Mouse (Mus musculus) adrenal gland, postnatal 4 days (tissue): Measurements from ENCODE around the gene Pom121l2. TPM values are rescaled to one million over a fixed set of nuclear protein-coding genes. Genes with fewer than 3 reads are reported as not detected.

Experiments used
- DNase-seq, 2 experiments: peaks; one replicate each; pipeline ENCODE4 v3.0.0; 2021 to 2022; ENCODE audit warnings: low spot score in 2 of 2, mixed read lengths in 2 of 2
- total RNA-seq, 2 experiments: library from RNA; stranded (reverse); gene quantifications; 2 replicates each; pipeline ENCODE4 v1.2.3; 2021

Pom121l2 gene
- total RNA-seq, 2 experiments from 2014 or later = not detected

GRCm38 (mm10) chr13:22015479-22016450 is 34.8 kb downstream of the Pom121l2 start:
- DNase-seq = peak; percentile 18 to 49

DNA sequence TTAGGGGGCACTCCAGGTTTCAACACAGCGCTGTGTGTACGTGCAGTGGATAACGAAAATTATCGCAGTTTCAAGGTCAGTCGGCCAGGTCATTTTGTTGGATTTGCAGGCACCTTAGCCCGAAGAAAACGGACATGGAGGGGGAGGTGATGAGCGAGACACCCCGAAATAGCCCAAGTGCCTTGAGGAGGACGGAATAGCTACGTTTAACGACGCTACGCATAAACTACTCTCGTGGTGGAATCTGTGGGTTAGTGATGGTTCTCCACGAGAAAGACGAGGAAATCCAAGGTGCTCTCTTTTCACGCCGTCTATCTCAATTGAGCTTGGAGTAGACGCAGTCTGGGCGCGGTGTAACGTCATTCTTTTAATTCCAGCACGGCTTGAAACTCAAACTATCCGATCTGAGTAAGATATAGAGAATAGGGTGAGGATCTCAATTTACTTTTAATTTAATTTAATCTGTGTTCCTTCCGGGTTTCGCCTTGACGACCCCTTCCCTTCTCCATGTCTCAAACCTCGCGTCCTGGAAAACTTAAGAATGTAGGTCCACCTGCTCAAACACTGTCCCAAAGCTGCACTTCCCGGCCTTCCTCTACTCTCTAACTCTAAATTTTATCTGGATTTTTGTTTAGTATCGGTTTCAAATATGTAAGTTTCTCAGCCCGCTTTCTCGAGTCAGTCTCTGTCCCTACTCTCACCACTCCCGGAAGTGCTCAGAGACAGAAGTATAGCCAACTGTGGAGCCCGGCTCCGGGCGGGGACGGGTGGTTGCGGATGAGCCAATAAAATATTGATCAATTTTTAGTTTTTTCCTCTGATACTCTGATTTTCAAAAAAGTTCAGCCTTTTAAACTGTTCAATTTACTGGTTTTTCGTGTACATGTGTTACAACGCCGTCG is 39.2 kb downstream of the Pom121l2 start:
- no peak for DNase-seq

- peak in 1 of 2 experiments; percentile 21 for DNase-seq
Measured at GRCm38 (mm10) chr13:22020901-22021339, 39.9 kb downstream of the Pom121l2 start.

DNA sequence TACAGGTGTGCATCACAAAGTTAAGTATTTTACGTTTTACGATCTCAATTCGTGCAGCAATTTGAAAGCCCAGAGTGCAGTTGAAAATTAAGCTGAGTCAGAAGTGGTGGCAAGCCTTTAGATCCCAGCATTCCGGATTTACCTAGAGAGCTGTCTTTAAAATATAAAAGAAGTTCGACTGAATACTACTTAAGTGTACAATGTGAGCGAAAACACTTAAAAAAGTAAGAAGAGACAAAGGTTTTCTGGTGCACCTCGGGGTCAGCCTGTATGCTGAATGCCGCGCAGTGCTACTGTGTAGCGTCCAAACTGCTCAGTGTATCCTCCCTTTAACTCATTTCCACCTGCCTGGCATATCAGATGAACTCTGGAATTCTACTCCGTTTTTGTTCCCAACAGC is 40.6 kb downstream of the Pom121l2 start:
- no peak for DNase-seq

GRCm38 (mm10) chr13:22022241-22022640 is 41.2 kb downstream of the Pom121l2 start:
- DNase-seq = peak; percentile 50 to 51

- peak; percentile 75 to 81 for DNase-seq
Measured at GRCm38 (mm10) chr13:22026058-22027031, 45.4 kb downstream of the Pom121l2 start.

- peak; percentile 87 to 92 for DNase-seq
Measured at GRCm38 (mm10) chr13:22028673-22029460, 47.9 kb downstream of the Pom121l2 start.

- no peak for DNase-seq
Measured at GRCm38 (mm10) chr13:22029928-22030327, 48.9 kb downstream of the Pom121l2 start.

- DNase-seq = no peak
Measured at GRCm38 (mm10) chr13:22030493-22030892, 49.5 kb downstream of the Pom121l2 start.

DNA sequence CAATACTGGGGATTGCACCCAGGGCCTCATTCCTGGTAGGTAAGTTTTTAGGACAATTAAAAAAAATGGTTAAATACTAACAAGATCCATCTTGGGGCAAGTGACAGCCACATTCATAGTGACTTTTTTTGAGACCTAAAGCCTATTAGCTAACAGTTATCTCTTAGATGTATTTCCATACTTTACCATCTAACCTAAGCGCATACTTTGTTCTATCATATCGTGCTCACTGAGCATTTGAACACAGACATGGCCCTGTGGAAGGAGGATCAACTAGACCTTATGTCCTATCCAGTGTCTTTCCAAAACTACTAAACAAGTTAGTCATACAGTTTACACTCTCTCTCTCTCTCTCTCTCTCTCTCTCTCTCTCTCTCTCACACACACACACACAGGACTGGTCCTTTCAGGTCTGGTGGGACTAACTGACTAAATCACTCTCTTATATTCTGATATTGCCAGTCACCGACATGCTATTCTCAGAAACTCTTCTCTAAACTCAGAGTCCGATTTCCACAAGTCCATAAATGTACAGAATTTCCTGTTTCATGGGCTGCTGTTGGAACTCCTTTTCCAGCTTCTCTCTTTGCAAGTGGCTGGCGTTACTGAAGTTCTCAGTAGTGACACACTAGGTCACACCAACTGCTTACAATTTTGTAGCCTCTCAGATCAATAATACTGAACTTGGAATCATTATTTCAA is 52.9 kb downstream of the Pom121l2 start:
- no peak for DNase-seq

- no peak for DNase-seq
Measured at GRCm38 (mm10) chr13:22034443-22035266, 53.7 kb downstream of the Pom121l2 start.

GRCm38 (mm10) chr13:22035267-22036148 is 54.5 kb downstream of the Pom121l2 start, which contains the start of the genes Hist1h2ah and Hist1h2bk:
Gene Hist1h2ah, minus strand, starts transcription at chr13:22035568.
Gene Hist1h2bk, plus strand, starts transcription at chr13:22035870.
- peak; percentile 36 to 69 for DNase-seq

DNA sequence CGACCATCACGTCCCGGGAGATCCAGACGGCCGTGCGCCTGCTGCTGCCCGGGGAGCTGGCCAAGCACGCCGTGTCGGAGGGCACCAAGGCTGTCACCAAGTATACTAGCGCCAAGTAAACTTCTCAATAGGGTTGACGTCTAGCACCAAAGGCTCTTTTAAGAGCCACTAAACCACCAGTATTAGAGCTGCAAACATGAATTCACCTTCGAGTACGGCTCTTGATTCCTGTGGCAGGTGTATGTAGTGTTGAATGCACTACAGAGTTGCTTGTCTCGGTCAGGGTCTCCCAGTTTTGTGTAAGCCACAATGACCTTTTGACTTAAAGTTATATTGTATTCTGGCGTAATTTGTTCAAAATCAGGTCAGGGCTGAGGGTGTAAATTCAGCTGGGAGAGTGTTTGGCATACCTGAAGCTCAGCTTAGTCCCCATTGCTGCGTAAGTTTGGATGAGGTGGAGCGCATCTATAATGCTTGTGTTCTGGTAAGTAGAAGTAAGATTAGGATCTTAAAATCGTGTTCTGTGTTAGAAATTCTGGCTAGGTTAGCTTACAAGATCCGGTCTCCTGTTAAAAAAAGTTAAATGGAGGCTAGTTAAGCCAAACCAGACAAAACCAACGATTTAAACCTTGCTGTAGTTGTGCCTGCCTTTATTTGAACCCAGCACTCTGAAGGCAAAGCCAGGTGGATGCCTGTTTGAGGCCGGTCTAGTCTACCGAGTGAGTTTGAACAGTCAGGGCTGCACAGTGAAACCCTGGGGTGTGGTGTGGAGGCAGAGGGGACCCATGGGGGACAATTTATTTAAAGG is 55.4 kb downstream of the Pom121l2 start:
- no peak for DNase-seq

DNA sequence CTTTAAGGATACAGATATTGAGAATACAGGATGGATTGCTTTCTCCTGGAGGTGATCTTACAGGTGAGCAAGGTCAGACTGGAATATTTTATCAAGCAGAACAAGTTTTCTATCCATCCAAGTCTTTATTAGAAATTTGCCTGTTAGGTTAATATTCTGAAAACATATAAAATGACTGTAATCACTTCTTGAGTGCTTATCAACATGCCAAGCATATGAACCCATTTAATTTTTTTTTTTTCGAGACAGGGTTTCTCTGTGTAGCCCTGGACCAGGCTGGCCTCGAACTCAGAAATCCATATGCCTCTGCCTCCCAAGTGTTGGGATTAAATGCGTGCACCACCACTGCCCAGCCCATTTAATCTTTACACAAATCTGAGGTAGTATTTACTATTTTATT is 56.0 kb downstream of the Pom121l2 start:
- no peak for DNase-seq

DNA sequence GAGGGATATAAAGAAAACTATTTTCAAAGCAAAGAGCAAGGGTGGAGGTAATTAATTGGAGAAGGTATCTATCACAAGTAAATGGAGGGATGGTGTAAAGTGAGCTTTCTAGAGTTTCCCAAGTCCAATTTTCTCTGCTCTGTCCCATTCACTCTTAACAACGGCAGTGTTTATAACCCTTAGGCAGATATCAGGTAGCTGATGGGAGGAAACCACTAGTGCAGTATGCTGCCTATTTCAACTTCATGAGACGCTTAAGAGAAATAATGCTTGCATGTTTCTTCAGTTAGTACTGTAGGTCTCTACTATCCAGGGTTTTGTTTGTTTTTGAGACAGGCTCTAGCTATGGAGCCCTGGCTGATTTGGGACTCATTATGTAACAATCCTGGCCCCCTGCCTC is 56.4 kb downstream of the Pom121l2 start:
- no peak for DNase-seq
